Mouse (Mus musculus) kidney, postnatal 10 days (tissue): ENCODE data around the gene Palld.

ENCODE experiments used
- DNase-seq: peaks from one replicate; pipeline ENCODE4 v3.0.0; 2021; ENCODE audit warnings: mixed read lengths

Palld gene

GRCm38 (mm10) chr8:61549585-61549984 lies 352.9 kb downstream of the Palld start:
- DNase-seq, result no peak

GRCm38 (mm10) chr8:61539828-61540500 lies 362.5 kb downstream of the Palld start:
- peak; percentile 91 for DNase-seq

- DNase-seq, result no peak
These were observed 365.0 kb downstream of the Palld start for GRCm38 (mm10) chr8:61537471-61537870.

GRCm38 (mm10) chr8:61535472-61535871 lies 367.0 kb downstream of the Palld start:
- DNase-seq, result no peak

- DNase-seq, result peak; percentile 38
These were observed 369.0 kb downstream of the Palld start for GRCm38 (mm10) chr8:61533356-61533926.

- DNase-seq, result no peak
These were observed 369.7 kb downstream of the Palld start for GRCm38 (mm10) chr8:61532831-61533230.

- no peak for DNase-seq
These were observed 370.3 kb downstream of the Palld start for GRCm38 (mm10) chr8:61531944-61532795.

- DNase-seq, result no peak
These were observed 373.8 kb downstream of the Palld start for GRCm38 (mm10) chr8:61528642-61529041.

- DNase-seq, result no peak
These were observed 374.3 kb downstream of the Palld start for GRCm38 (mm10) chr8:61528197-61528596.

- no peak for DNase-seq
These were observed 375.5 kb downstream of the Palld start for GRCm38 (mm10) chr8:61527037-61527436.

- DNase-seq, result peak; percentile 56
These were observed 380.4 kb downstream of the Palld start for GRCm38 (mm10) chr8:61522132-61522531.

GRCm38 (mm10) chr8:61517502-61518185 lies 384.8 kb downstream of the Palld start:
- DNase-seq, result no peak

- DNase-seq, result no peak
These were observed 385.6 kb downstream of the Palld start for GRCm38 (mm10) chr8:61516745-61517501.

GRCm38 (mm10) chr8:61515931-61516744 lies 386.4 kb downstream of the Palld start:
- peak; percentile 89 for DNase-seq

- DNase-seq, result no peak
These were observed 387.2 kb downstream of the Palld start for GRCm38 (mm10) chr8:61515110-61515930.

- DNase-seq, result no peak
These were observed 400.2 kb downstream of the Palld start for GRCm38 (mm10) chr8:61502277-61502676.

GRCm38 (mm10) chr8:61500914-61501313 lies 401.6 kb downstream of the Palld start:
- no peak for DNase-seq

GRCm38 (mm10) chr8:61499035-61499434 lies 403.5 kb downstream of the Palld start:
- DNase-seq, result peak; percentile 57

- no peak for DNase-seq
These were observed 405.4 kb downstream of the Palld start for GRCm38 (mm10) chr8:61497110-61497509.

- no peak for DNase-seq
These were observed 413.9 kb downstream of the Palld start for GRCm38 (mm10) chr8:61488631-61489030.
